Mouse (Mus musculus) embryonic facial prominence, embryonic 11.5 days (tissue): Measurements from ENCODE around the gene Olfml3. TPM values are rescaled to one million over a fixed set of nuclear protein-coding genes. Genes with fewer than 3 reads are reported as not detected.

ENCODE experiments used
- ATAC-seq: fragments of 200-750 bp; cut with Nextera tagmentation; replicated peaks from 2 replicates; pipeline ENCODE4 v1.8.0; 2017; ENCODE audit warnings: low read depth; ENCODE audit not compliant: insufficient number of reproducible peaks, low FRiP score, low TSS enrichment
- DNase-seq: peaks from one replicate; pipeline ENCODE4 v3.0.0-alpha.2; 2015; ENCODE audit warnings: low spot score
- H3K27ac ChIP-seq: fragments of 300-500 bp; sonication (generic); replicated peaks from 2 replicates; pipeline ENCODE4 v1.5.1; 2014; ENCODE audit warnings: mild to moderate bottlenecking, low read depth, low read length, control low read depth
- H3K27me3 ChIP-seq: fragments of 300-500 bp; sonication (generic); 2 replicates; pipeline ENCODE4 v1.6.1; 2014; ENCODE audit warnings: mild to moderate bottlenecking, low read length, moderate library complexity, mixed read lengths; ENCODE audit not compliant: control insufficient read depth, insufficient read depth
- H3K36me3 ChIP-seq: fragments of 300-500 bp; sonication (generic); replicated peaks from 2 replicates; pipeline ENCODE4 v1.6.1; 2014; ENCODE audit warnings: low read depth, mild to moderate bottlenecking, low read length, moderate library complexity, mixed read lengths; ENCODE audit not compliant: control insufficient read depth, insufficient read depth
- H3K4me1 ChIP-seq: fragments of 300-500 bp; sonication (generic); 2 replicates; pipeline ENCODE4 v1.6.1; 2014; ENCODE audit warnings: low read length, mixed read lengths; ENCODE audit not compliant: control insufficient read depth, insufficient read depth
- H3K4me2 ChIP-seq: fragments of 300-500 bp; sonication (generic); 2 replicates; pipeline ENCODE4 v1.6.1; 2014; ENCODE audit warnings: low read depth, mild to moderate bottlenecking, control low read depth, low read length, moderate library complexity
- H3K4me3 ChIP-seq: fragments of 300-500 bp; sonication (generic); 2 replicates; pipeline ENCODE4 v1.5.1; 2014; ENCODE audit warnings: low read depth, low read length, control low read depth
- H3K9ac ChIP-seq: fragments of 300-500 bp; sonication (generic); replicated peaks from 2 replicates; pipeline ENCODE4 v1.6.1; 2014; ENCODE audit warnings: mild to moderate bottlenecking, control low read depth, low read length
- H3K9me3 ChIP-seq: fragments of 300-500 bp; sonication (generic); replicated peaks from 2 replicates; pipeline ENCODE4 v1.6.1; 2016; ENCODE audit warnings: mild to moderate bottlenecking, low read length, inconsistent platforms, mixed read lengths; ENCODE audit not compliant: control insufficient read depth
- WGBS: fragments of 180-500 bp; shearing (Covaris S2); extraction: QIAGEN DNeasy Blood & Tissue Kit; methylation state at CpG from one replicate; pipeline ENCODE4 v1.1.7; 2014; 5-methylcytosine and 5-hydroxymethylcytosine counted together
- polyA plus RNA-seq: library from polyadenylated mRNA; unstranded; fragments of >200 nt; fragmentation: Nextera tagmentation; extraction: Ambion mirVana; gene quantifications from 2 replicates; pipeline ENCODE4 v1.2.1, GENCODE M21; 2014

The Olfml3 gene
- 25.2 and 26.1 TPM in 2 replicates for polyA plus RNA-seq

- DNase-seq: peak; percentile 96
- 1% methylated on average over 18 of the region's 18 CpGs for WGBS
- peak; percentile 86 for ATAC-seq
Measured at GRCm38 (mm10) chr3:103737778-103738571, at the start of gene Olfml3. Gene Olfml3, minus strand, starts transcription at chr3:103738001.

GRCm38 (mm10) chr3:103787225-103787624 is 49.4 kb upstream of the Olfml3 start:
- no peak overlapping the region for H3K4me2 ChIP-seq
- H3K4me3 ChIP-seq: no peak overlapping the region
- H3K9ac ChIP-seq: no peak overlapping the region
- H3K36me3 ChIP-seq: no peaks in the 10 kb centered on the region
- DNase-seq: no peak
- no peak overlapping the region for H3K27ac ChIP-seq
- H3K9me3 ChIP-seq: no peaks in the 10 kb centered on the region
- ATAC-seq: no peak
- H3K27me3 ChIP-seq: no peaks in the 10 kb centered on the region
- no peaks in the 10 kb centered on the region for H3K4me1 ChIP-seq
- 68% methylated on average over 7 of the region's 7 CpGs for WGBS

More at GRCm38 (mm10) chr3:103737778-103738571, at the start of gene Olfml3:
- H3K36me3 ChIP-seq: no peaks in the 10 kb centered on the region
- peaks cover 24% of the 10 kb centered on the region for H3K4me1 ChIP-seq
- no peaks in the 10 kb centered on the region for H3K27me3 ChIP-seq
- H3K9me3 ChIP-seq: no peaks in the 10 kb centered on the region
- peak within 1 kb of the TSS; percentile 42 for H3K4me2 ChIP-seq
- peak within 1 kb of the TSS; percentile 29 for H3K4me3 ChIP-seq
- peak within 1 kb of the TSS; percentile 93 for H3K27ac ChIP-seq
- peak within 1 kb of the TSS; percentile 32 for H3K9ac ChIP-seq

GRCm38 (mm10) chr3:103782844-103783609 is 45.2 kb upstream of the Olfml3 start:
- no peak overlapping the region for H3K9ac ChIP-seq
- no peak overlapping the region for H3K4me3 ChIP-seq
- no peaks in the 10 kb centered on the region for H3K4me1 ChIP-seq
- no peaks in the 10 kb centered on the region for H3K36me3 ChIP-seq
- 88% methylated on average over 4 of the region's 4 CpGs for WGBS
- no peak overlapping the region for H3K27ac ChIP-seq
- DNase-seq: no peak
- no peak for ATAC-seq
- H3K27me3 ChIP-seq: no peaks in the 10 kb centered on the region
- no peak overlapping the region for H3K4me2 ChIP-seq
- H3K9me3 ChIP-seq: no peaks in the 10 kb centered on the region

- no peak for ATAC-seq
- no peaks in the 10 kb centered on the region for H3K27me3 ChIP-seq
- no peak overlapping the region for H3K4me2 ChIP-seq
- H3K9ac ChIP-seq: no peak overlapping the region
- DNase-seq: no peak
- no peak overlapping the region for H3K27ac ChIP-seq
- H3K9me3 ChIP-seq: no peaks in the 10 kb centered on the region
- no peak overlapping the region for H3K4me3 ChIP-seq
- no peaks in the 10 kb centered on the region for H3K4me1 ChIP-seq
- peaks cover 5% of the 10 kb centered on the region; the same call in 1 of the 2 replicates for H3K36me3 ChIP-seq
- WGBS: 74% methylated on average over 5 of the region's 5 CpGs
Measured at GRCm38 (mm10) chr3:103780777-103781176, 43.0 kb upstream of the Olfml3 start.

GRCm38 (mm10) chr3:103780271-103780670 is 42.5 kb upstream of the Olfml3 start:
- Histone ChIP-seq H3K4me1 (no peaks in the 10 kb centered on the region), H3K4me3 (no peak overlapping the region), H3K36me3 (peaks cover 5% of the 10 kb centered on the region; the same call in 1 of the 2 replicates), H3K9ac (no peak overlapping the region), H3K27me3 (no peaks in the 10 kb centered on the region), H3K27ac (no peak overlapping the region), H3K4me2 (no peak overlapping the region), H3K9me3 (no peaks in the 10 kb centered on the region)
- DNase-seq (no peak), ATAC-seq (no peak)
- 85% methylated on average over 3 of the region's 3 CpGs for WGBS

- H3K27me3 ChIP-seq: no peaks in the 10 kb centered on the region
Measured at GRCm38 (mm10) chr3:103779183-103779582, 41.4 kb upstream of the Olfml3 start.

GRCm38 (mm10) chr3:103778660-103779059 is 40.9 kb upstream of the Olfml3 start:
- no peak overlapping the region for H3K4me2 ChIP-seq
- ATAC-seq (no peak), DNase-seq (no peak)
- 81% methylated on average over 6 of the region's 6 CpGs for WGBS
- H3K4me1 ChIP-seq: no peaks in the 10 kb centered on the region
- H3K27me3 ChIP-seq: no peaks in the 10 kb centered on the region
- no peaks in the 10 kb centered on the region for H3K9me3 ChIP-seq
- no peak overlapping the region for H3K9ac ChIP-seq
- H3K27ac ChIP-seq: no peak overlapping the region
- H3K36me3 ChIP-seq: peaks cover 5% of the 10 kb centered on the region; the same call in 1 of the 2 replicates
- no peak overlapping the region for H3K4me3 ChIP-seq

More at GRCm38 (mm10) chr3:103779183-103779582, 41.4 kb upstream of the Olfml3 start:
- 86% methylated on average over 7 of the region's 7 CpGs for WGBS
- H3K27ac ChIP-seq: no peak overlapping the region
- ATAC-seq (no peak), DNase-seq (no peak)
- H3K9me3 ChIP-seq: no peaks in the 10 kb centered on the region
- no peak overlapping the region for H3K4me2 ChIP-seq
- H3K4me3 ChIP-seq: no peak overlapping the region
- peaks cover 5% of the 10 kb centered on the region; the same call in 1 of the 2 replicates for H3K36me3 ChIP-seq
- no peaks in the 10 kb centered on the region for H3K4me1 ChIP-seq
- H3K9ac ChIP-seq: no peak overlapping the region

GRCm38 (mm10) chr3:103777940-103778339 is 40.1 kb upstream of the Olfml3 start:
- Histone ChIP-seq H3K36me3 (peaks cover 5% of the 10 kb centered on the region; the same call in 1 of the 2 replicates), H3K9me3 (no peaks in the 10 kb centered on the region), H3K27ac (no peak overlapping the region), H3K4me1 (no peaks in the 10 kb centered on the region), H3K4me2 (no peak overlapping the region), H3K4me3 (no peak overlapping the region), H3K27me3 (no peaks in the 10 kb centered on the region), H3K9ac (no peak overlapping the region)
- WGBS: 92% methylated on average over 11 of the region's 11 CpGs
- ATAC-seq: no peak
- no peak for DNase-seq
